Mouse (Mus musculus) thymus, postnatal 14 days (tissue): Measurements from ENCODE around the gene Map3k15.

ENCODE experiments used
- DNase-seq: peaks from one replicate; pipeline ENCODE4 v3.0.0; 2021

Gene Map3k15

DNA sequence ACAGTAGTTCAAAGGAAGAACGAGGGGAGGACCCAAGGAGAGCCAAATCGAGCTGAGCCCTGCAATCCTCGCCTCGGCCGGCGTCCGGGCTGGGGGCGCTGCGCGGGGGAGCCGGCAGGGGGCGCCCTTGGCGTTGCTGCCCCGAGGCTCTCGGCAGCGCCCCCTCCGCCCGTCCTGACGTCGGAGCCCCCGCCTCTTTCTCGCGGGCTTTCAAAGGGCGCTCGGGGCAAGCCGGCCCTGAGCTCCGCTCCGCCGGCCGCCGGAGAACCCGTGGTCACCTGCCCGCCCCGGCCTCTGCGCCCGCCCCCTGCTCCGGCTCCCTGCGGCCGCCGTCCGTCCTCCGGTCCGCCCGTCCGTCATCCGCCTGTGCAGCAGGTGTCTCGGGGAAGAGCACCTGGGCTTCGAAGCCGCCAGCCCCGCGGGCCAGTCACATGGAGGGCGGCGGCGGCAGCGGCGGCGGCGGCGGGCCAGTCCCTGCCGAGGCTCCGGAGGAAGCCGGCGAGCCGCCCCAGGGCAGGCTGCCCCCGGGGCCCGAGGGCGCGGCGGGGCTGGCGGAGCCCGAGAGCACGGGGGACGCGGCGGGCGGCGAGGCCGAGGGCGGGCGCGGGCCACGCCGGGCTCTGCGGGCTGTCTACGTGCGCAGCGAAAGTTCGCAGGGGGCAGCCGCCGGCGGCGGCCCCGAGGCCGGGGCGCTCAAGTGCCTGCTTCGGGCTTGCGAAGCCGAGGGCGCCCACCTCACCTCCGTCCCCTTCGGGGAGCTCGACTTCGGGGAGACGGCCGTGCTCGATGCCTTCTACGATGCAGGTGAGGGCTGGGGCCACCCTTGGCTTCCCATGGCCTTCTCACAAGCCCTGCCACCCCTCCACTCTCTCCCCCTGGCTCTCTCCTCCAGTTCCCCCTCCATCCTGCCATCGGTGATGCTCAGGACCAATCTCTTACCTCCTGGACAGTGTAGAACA lies at the start of gene Map3k15:
Map3k15 (plus strand) TSS at position 432 of the 959 bp plus-strand sequence.
- DNase-seq, result peak; percentile 77

GRCm38 (mm10) chrX:159942569-159942968 lies 45.7 kb upstream of the Map3k15 start:
- no peak for DNase-seq

DNA sequence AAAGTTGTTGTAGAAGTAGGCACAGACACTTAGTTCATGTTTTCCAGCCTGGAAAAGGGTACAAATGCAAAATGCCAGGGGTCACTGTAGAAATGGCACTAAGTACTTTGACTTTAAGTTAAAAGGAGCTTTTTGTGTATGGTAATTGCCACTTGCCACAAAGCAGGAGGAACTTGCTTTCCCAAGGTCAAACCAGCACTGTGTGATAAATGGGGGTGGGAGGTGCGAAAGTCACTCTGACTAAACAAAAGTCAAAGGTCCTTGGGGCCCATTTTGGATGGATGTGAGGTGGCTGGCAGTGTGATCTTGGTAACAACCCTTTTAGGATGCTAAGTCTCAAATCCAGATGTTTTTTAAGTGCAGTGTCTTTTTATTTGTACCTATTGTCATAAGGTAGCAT lies 44.6 kb upstream of the Map3k15 start:
- no peak for DNase-seq

DNA sequence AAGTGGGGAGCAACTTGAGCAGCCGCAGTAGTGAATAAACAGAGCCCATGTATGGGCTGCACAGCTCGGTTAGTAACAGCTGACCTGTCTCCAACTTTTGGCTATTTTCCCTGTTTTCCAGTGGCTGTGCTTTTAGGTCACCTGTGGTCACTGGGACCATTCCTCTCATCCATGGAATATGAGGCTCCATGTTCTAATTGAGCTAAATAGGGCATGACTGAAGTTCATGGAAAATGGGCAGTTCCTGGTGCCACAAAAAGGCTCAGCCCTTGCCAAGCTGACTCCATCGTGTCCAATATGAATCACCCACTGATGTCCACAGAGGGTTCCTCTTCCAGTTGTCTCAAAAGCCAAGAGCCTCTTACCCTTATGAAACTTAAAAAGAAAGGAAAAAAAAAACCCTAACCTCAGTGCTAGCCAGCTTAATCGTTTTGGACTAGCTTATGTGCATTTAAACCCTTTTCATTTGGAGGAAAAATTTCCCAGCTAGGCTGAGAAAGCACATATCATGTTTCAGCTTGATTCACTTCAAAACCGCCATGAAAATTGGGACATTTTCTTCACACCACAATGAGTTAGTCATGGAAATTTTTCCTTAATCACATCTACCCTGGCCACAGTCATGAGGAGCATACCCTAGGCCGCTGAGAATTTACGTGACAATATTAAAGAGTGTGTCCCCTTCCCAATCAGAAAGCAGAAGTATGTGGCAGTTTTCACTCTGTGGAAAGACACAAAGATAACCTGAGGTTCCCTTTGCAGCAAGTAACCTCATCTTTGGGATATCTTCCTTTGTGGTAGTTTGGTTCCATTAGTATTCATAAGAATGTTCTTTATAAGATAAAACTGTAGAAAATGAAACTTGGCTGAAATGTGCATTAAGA lies 34.4 kb upstream of the Map3k15 start:
- DNase-seq, result no peak

DNA sequence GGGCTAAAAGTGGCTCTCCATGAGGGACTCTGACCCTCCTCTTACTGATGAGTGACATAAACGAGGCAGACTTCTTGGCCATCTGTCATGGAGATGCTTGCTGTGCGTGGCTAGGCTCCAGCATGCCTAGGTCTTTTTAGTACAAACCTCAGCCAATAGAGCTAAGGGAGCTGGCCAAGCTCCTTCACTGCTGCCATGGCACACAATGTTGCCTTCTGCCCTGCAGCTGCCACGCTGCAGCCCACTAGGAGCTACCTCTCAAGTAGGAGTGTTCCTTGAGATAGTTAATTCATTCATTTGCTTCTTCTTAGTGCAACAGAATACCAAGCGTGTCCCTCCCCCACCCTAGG lies 33.8 kb upstream of the Map3k15 start:
- DNase-seq, result no peak

- DNase-seq, result no peak
Measured at GRCm38 (mm10) chrX:159955433-159955832, 32.8 kb upstream of the Map3k15 start.

- no peak for DNase-seq
Measured at GRCm38 (mm10) chrX:159961385-159961784, 26.8 kb upstream of the Map3k15 start.

- peak; percentile 48 for DNase-seq
Measured at GRCm38 (mm10) chrX:159963273-159963672, 25.0 kb upstream of the Map3k15 start.

- no peak for DNase-seq
Measured at GRCm38 (mm10) chrX:159963925-159964324, 24.3 kb upstream of the Map3k15 start.

GRCm38 (mm10) chrX:159969025-159969424 lies 19.2 kb upstream of the Map3k15 start:
- no peak for DNase-seq

DNA sequence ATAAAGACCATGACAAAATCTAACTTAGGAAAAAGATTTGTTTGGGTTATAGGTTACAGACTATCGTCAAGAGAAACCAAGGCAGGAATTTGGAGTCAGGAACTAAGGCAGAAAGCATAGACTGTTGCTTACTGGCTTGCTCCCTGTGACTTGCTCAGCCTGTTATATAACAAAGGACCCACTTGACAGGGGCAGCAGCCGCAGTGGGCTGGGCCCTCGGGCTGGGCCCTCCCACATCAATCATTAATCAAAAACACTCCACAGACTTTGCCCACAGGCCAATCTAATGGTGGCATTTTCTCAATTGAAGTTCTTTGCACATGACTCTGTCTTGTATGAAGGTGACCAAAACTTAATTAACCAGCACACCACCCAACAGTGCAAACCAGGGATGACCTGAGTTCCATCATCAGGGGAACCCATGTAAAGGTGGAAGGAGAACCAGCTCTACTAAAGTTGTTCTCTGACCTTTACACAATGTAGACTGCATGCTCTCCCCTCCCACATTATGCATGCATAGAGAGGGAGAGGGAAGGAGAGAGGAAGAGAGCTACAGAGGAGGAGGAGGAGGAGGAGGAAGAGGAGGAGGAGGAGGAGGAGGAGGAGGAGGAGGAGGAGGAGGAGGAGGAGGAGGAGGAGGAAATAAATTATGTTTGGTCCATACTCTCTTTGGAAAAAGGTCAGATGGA lies 17.0 kb upstream of the Map3k15 start:
- DNase-seq, result no peak

DNA sequence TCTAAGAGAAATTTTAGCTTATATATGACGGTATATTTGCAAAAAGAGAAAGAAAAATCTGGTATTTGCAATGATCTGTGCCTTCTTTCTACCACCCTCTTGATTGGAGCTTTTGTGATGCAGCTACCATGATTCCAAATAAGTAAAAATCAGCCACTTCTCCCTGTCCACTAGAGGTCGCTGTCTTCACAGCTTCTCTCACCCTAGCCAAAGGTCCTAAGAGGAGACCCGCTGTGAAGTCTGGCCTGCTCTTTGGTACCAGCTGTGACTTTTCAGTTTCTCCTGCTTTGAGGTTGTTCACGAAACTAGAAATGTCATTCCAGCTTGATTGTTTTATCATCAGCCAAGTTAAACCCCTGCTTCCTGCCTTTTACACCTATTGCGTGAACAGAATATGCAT lies 14.5 kb upstream of the Map3k15 start:
- peak; percentile 16 for DNase-seq

DNA sequence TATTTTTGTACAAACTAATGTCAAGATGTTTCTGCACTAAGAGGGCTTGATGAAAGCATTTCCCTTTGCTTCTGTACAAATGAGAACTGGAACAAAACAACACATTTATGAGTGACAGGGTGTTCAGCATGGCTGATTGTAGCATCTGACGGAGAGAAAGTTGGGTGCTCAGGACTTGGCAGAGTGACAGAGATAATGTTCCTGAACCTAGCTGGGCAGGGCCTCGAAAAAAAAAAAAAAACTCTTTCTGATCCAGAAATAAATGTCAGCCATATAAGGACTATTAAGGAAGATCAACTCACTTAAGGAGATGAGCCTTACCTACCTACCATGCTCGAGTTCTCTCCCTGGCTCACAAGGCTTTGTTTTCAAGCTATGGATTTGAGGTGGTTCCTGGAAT lies 12.0 kb upstream of the Map3k15 start:
- no peak for DNase-seq

DNA sequence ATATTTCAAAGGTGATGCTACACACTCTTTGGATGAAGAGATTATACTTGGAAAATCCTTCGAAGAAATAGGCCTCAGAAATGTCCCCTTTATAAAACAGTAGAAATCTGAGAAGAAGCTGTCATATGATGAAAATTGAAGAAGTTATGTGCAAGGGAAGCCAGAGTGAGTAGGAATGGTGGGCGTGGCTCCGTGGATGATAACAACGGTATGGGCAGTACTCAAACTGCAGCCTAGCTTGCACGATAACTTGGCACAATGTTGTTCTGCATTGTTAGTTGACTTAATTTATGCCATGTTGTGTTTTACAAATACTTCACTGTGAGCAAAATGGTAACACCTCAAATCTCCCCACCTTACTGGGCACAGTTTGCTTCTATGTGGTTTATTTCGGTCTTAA lies 7.6 kb downstream of the Map3k15 start:
- DNase-seq, result no peak

DNA sequence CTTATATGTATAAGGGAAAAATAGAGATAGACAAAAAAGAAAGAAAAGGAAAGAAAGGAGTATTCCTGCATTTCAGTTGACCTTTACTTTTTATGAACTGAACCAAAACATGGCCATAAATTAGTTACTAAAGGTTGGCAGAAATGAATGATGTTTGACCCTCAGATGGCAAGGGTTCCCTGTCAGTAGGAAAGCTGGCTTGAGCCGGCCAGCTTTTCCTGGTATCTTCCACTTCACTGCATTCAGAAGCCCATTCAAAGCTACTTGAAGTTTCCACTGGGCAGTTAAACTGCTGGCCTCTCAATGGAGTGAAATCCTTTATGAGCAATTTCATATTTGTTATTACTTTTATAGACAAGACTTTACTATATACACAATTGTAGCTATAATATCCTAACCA lies 65.1 kb downstream of the Map3k15 start:
- no peak for DNase-seq

GRCm38 (mm10) chrX:160054643-160055042 lies 66.4 kb downstream of the Map3k15 start:
- no peak for DNase-seq

DNA sequence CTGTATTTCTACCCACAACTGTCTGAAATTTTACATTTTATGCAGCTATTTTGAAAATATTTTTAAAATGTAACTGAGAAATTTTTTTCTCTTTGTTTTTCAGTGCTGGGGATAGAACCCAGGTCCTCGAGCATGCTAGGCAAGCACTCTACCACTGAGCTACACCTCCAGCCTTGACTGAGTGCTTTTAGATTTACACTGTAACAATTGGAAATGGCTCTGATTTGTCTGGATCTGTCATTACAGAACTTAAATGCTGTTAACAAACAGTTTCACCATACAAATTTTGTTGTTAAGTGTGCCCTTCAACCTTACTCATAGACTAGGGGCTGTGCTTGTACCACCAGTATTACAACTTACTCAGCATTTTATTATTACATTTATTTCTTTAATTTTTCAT lies 103.7 kb downstream of the Map3k15 start:
- no peak for DNase-seq

- no peak for DNase-seq
Measured at GRCm38 (mm10) chrX:160107817-160108216, 119.6 kb downstream of the Map3k15 start.

GRCm38 (mm10) chrX:160113777-160114176 lies 125.5 kb downstream of the Map3k15 start:
- DNase-seq, result no peak

- DNase-seq, result no peak
Measured at GRCm38 (mm10) chrX:160116074-160116473, 127.8 kb downstream of the Map3k15 start.

GRCm38 (mm10) chrX:160116658-160117057 lies 128.4 kb downstream of the Map3k15 start:
- DNase-seq, result peak; percentile 61

GRCm38 (mm10) chrX:160134136-160134843 lies 146.1 kb downstream of the Map3k15 start:
- no peak for DNase-seq
